Mouse (Mus musculus): ENCODE data around the gene Bcl2l2.

DNA sequence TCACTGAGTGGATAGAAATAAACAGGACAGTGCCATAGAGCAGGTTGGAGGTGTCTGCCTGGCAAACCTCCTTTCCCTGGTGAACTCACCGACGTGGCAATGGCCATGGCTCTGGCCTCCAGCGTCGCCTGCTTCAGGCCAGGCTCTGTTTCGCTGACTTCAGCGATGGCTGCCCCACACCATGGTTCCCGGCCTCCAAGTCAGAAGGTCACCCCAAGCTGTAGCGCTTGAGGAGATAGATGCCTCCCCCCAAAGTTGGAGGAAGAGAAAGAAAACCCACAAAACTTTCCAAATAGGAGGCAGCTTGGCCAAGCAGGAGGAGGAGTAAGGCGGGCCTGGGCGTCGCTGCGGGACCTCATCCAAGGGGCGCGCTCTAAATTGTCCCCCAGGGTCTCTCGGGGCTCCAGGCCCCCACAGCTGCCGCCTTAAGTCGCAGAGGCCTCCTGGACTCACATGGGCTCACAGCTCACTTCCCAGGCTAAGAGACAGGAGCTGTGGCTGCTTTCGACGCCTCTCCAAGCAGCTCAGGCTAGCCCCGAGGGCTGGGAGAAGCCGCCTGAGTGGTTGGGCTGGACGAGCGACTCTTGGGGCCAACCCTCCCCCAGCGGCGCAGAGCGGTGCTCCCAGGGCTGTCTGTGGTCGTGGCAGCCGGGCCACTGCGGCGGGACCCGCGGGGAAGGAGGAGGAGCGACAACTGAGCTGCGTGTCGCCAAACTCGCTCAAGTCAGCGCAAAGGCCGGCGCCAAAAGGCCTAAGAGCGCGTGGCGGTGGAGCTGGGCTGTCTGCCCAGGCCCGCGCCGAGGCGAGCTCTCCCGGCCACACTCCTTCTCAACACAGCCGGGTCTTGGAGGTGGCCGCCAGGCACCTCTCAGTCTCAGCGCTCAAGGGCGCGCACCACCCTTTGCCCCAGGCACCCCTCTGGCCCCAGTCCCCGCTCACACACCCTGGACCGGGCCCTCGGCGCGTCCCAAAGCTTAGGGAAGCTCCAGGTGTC is 42.5 kb downstream of the Bcl2l2 start, which contains the start of gene Efs:
- TF ChIP-seq CTCF (IDR thresholded peaks at IDR 0.05; ENCODE audit: insufficient read depth, low read depth, low read length) = no peak
- TF ChIP-seq POLR2A (IDR thresholded peaks at IDR 0.05; ENCODE audit: insufficient read depth, low read depth, low read length) = no peak

All from olfactory bulb, adult 2 months (tissue).